Mouse (Mus musculus): ENCODE measurements around the gene Dync1h1.

DNA sequence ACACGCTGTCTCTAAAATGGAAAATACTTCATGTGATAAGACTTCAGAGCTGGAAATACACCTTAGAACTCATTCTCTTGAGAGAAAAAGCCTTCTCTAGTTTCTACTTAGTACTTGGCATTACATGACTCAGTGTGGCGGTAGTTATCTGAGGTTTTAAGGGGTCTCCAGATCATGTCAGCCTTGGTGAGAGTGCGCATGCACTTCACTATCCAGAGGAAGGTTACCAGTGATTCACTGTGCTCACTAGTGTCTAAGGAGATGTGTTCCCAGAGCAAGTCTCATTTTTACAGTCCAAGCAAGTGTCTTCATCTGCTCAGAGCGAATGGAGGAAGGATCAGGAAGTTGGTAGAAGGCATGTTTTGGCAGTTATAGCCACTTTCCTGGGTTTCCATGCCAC lies 28.9 kb upstream of the Dync1h1 start:
- TF ChIP-seq POLR2A (IDR thresholded peaks at IDR 0.05; ENCODE audit: low read depth, low read length) (no peak), CTCF (conservative IDR thresholded peaks at IDR 0.05; ENCODE audit: insufficient read depth, insufficient read length, low read depth, low read length) (no peak)
